Mouse (Mus musculus): ENCODE data around the gene C1qb.

DNA sequence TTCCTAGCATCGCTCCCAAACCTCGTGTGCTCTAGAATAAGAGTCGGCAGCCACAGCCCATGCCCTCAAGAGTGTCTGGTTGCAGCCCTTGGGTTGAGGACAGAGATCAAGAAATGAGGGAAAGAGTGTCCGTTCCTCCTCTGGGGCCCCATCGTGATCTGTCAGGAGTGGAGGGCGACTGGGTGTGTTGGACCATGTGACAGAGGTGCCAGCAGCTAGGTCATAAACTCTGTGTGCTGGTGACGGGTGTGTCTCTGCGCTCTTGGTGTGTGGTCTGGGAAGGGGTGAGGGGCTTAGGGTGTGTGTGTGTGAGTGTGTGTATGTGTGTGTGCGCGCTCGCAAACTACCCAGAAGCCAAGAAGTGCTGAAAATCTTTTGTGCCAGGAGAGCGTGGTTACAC is 33.0 kb downstream of the C1qb start:
- TF ChIP-seq CTCF (IDR thresholded peaks at IDR 0.05; ENCODE audit: insufficient read depth, low read depth, low read length) (no peak), POLR2A (IDR thresholded peaks at IDR 0.05; ENCODE audit: insufficient read depth, low read depth, low read length) (no peak)

Measured in olfactory bulb, adult 2 months (tissue).